In the genomic region with DNA sequence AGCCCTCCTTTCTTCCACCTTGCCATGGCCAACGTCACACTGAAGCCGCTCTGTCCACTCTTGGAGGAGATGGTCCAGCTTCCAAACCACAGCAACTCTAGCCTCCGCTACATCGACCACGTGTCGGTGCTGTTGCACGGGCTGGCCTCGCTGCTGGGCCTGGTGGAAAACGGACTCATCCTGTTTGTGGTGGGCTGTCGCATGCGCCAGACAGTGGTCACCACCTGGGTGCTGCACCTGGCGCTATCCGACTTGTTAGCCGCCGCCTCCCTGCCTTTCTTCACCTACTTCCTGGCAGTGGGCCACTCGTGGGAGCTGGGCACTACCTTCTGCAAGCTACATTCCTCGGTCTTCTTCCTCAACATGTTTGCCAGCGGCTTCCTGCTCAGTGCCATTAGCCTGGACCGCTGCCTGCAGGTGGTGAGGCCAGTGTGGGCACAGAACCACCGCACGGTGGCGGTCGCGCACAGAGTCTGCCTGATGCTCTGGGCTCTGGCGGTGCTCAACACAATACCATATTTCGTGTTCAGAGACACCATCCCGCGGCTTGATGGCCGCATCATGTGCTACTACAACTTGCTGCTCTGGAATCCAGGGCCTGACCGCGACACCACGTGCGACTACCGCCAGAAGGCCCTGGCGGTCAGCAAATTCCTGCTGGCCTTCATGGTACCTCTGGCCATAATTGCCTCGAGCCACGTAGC, we compare ENCODE assay signal across 9 mouse cellular contexts. TPM values are rescaled to one million over a fixed set of nuclear protein-coding genes. Genes with fewer than 3 reads are reported as not detected.
DNase-seq lines count a peak whose midpoint lies in the region; ATAC-seq and TF ChIP-seq lines count a peak whose summit lies in the region.
"Had no signal": no experiment of that assay in that cellular context is flagged by ENCODE, and none has a peak within 500 bp of the region (broad histone marks: within the 10 kb centered on the region; RNA-seq: fewer than 3 reads in every experiment).

No protein-coding gene starts in this region.

- peak overlapping the region; percentile 49 for H3K9ac ChIP-seq in hindbrain, postnatal 0 days (replicated peaks; ENCODE audit: low read length)

- H3K36me3 ChIP-seq in hindbrain, postnatal 0 days (ENCODE audit: insufficient read depth, low read length), result peaks cover 31% of the 10 kb centered on the region

- 19% methylated on average over 37 of the region's 37 CpGs for WGBS in hindbrain, postnatal 0 days

- peak; percentile 87 for TF ChIP-seq CTCF in hindbrain, postnatal 0 days (IDR thresholded peaks at IDR 0.05; ENCODE audit: low read depth)

- H3K27ac ChIP-seq in hindbrain, postnatal 0 days, result peak overlapping the region; percentile 33; the same call in 1 of the 2 replicates

- no peaks in the 10 kb centered on the region for H3K27me3 ChIP-seq in hindbrain, postnatal 0 days (ENCODE audit: insufficient read depth, low read length)

- intact Hi-C loops in left cerebral cortex, postnatal 10 days (cut with DNase I), result no loop called here

- peaks cover 8% of the 10 kb centered on the region for H3K4me1 ChIP-seq in hindbrain, postnatal 0 days (ENCODE audit: insufficient read depth, low read length)

- H3K4me3 ChIP-seq in hindbrain, postnatal 0 days (ENCODE audit: low read length), result peak overlapping the region; percentile 19

- peak; percentile 91 for ATAC-seq in hindbrain, postnatal 0 days
- peak; percentile 88 for ATAC-seq in megakaryocyte progenitor cell, adult 5-6 weeks (replicated peaks; ENCODE audit: poor library complexity)

- no peaks in the 10 kb centered on the region for H3K9me3 ChIP-seq in hindbrain, postnatal 0 days (ENCODE audit: low read length)

- DNase-seq in WW6 (ENCODE audit: low read depth, low spot score), result peak; percentile 73
- peak; percentile 89 for DNase-seq in cerebellum, adult 9-10 months
- peak; percentile 89 for DNase-seq in forelimb bud, embryonic 11.5 days (ENCODE audit: low read depth, low spot score)
- peak; percentile 90 for DNase-seq in hindbrain, postnatal 0 days (ENCODE audit: low spot score)
- DNase-seq in left cerebral cortex, postnatal 10 days (ENCODE audit: extremely low spot score in 1 of 2, low spot score in 2 of 2), result peak; percentile 42 to 78
- DNase-seq in right cerebral cortex, postnatal 25 days, result peak; percentile 72
- DNase-seq in yolk sac, embryonic 10.5 days (ENCODE audit: low spot score), result peak; percentile 63

- peak overlapping the region; percentile 58 for H3K4me2 ChIP-seq in hindbrain, postnatal 0 days (ENCODE audit: low read depth, low read length)

RNA-seq across cellular contexts. Expression of gene Ptgdr2, which starts 3.3 kb away (rescaled TPM):
- total RNA-seq in hindbrain, postnatal 0 days (2014; rRNA removed), result 0.47 and 1.1 TPM in 2 replicates
- 0.11 and 0.16 TPM in 2 replicates for polyA plus RNA-seq in hindbrain, postnatal 0 days (2015; fragmentation: Nextera tagmentation; extraction: Ambion mirVana)
- total RNA-seq in left cerebral cortex, postnatal 10 days (2021), result under 1 TPM; 0.21 to 0.34 TPM
- 0.07 and 0.17 TPM in 2 replicates for total RNA-seq in megakaryocyte progenitor cell, adult 5-6 weeks (2015)
- 0.07 TPM in 1 of 2 replicates, not detected in the other for total RNA-seq in megakaryocyte progenitor cell, adult 5-6 weeks (2017)
- total RNA-seq: gastrocnemius, adult 8-10 months had no signal

RNA-seq across cellular contexts. Expression of gene Ccdc86, which starts 8.8 kb away (rescaled TPM):
- total RNA-seq in hindbrain, postnatal 0 days (2014; rRNA removed), result 5.3 and 5.4 TPM in 2 replicates
- 14.2 and 15.1 TPM in 2 replicates for polyA plus RNA-seq in hindbrain, postnatal 0 days (2015; fragmentation: Nextera tagmentation; extraction: Ambion mirVana)
- 10 to 100 TPM in 1 of 2 experiments, 1 to 10 TPM in 1; 9.6 to 10.2 TPM for total RNA-seq in left cerebral cortex, postnatal 10 days (2021)
- 28.1 and 31.0 TPM in 2 replicates for total RNA-seq in megakaryocyte progenitor cell, adult 5-6 weeks (2015)
- total RNA-seq in megakaryocyte progenitor cell, adult 5-6 weeks (2017), result 17.6 and 20.5 TPM in 2 replicates

RNA-seq across cellular contexts. Expression of gene Zp1, which starts 19.8 kb away (rescaled TPM):
- 1.2 TPM in 1 of 2 replicates, not detected in the other for total RNA-seq in hindbrain, postnatal 0 days (2014; rRNA removed)
- 0.50 and 0.60 TPM in 2 replicates for polyA plus RNA-seq in hindbrain, postnatal 0 days (2015; fragmentation: Nextera tagmentation; extraction: Ambion mirVana)
- total RNA-seq in left cerebral cortex, postnatal 10 days (2021), result not detected
- total RNA-seq in megakaryocyte progenitor cell, adult 5-6 weeks (2015), result not detected in 2 replicates
- total RNA-seq in megakaryocyte progenitor cell, adult 5-6 weeks (2017), result not detected in 2 replicates
- total RNA-seq: gastrocnemius, adult 8-10 months had no signal

RNA-seq across cellular contexts. Expression of gene Ms4a10, which starts 34.2 kb away (rescaled TPM):
- total RNA-seq in hindbrain, postnatal 0 days (2014; rRNA removed), result not detected in 2 replicates
- polyA plus RNA-seq in hindbrain, postnatal 0 days (2015; fragmentation: Nextera tagmentation; extraction: Ambion mirVana), result not detected in 2 replicates
- not detected for total RNA-seq in left cerebral cortex, postnatal 10 days (2021)
- not detected in 2 replicates for total RNA-seq in megakaryocyte progenitor cell, adult 5-6 weeks (2015)
- total RNA-seq in megakaryocyte progenitor cell, adult 5-6 weeks (2017), result not detected in 2 replicates
- total RNA-seq: gastrocnemius, adult 8-10 months had no signal

RNA-seq across cellular contexts. Expression of gene Prpf19, which starts 45.2 kb away (rescaled TPM):
- total RNA-seq in hindbrain, postnatal 0 days (2014; rRNA removed), result 351 and 368 TPM in 2 replicates
- polyA plus RNA-seq in hindbrain, postnatal 0 days (2015; fragmentation: Nextera tagmentation; extraction: Ambion mirVana), result 37.5 and 40.3 TPM in 2 replicates
- 100 to 1,000 TPM; 198 to 199 TPM for total RNA-seq in left cerebral cortex, postnatal 10 days (2021)
- 70.5 and 77.5 TPM in 2 replicates for total RNA-seq in megakaryocyte progenitor cell, adult 5-6 weeks (2015)
- 159 and 191 TPM in 2 replicates for total RNA-seq in megakaryocyte progenitor cell, adult 5-6 weeks (2017)

Comparison
In these comparisons a context has a peak if more than half of its experiments do, and no peak if none do; other contexts are left out.
1. Peak in every context shown above with its lines: DNase-seq, ATAC-seq, H3K4me3 ChIP-seq and H3K27ac ChIP-seq.